Mouse (Mus musculus): ENCODE data around the gene Tmem200c.

DNA sequence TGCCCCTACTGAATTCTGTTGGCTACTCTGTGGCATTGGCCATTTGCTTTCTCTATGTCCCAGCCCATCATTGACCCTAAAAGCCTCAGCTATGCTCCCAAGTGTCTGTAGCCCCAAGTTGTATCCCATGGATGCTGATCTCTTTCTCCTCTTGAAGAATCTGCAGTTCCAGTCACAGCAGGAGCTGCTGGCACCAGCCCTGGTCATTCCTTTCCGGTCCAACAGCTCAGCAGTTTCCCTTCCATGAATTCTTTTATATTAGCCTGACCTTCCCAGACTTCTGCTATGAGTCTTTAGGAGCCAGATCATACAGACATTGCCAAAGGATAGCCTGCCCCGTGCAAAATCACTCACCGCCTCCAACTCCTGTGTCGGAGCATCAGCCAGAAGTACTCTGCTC is 32.7 kb upstream of the Tmem200c start:
- TF ChIP-seq MAFK (IDR thresholded peaks at IDR 0.05; ENCODE audit: insufficient read depth, low read depth, low read length) (no peak), HCFC1 (IDR thresholded peaks at IDR 0.05; ENCODE audit: borderline replicate concordance, insufficient read depth, low read length) (no peak)

Data from ES-E14 (cell line).